Mouse (Mus musculus) CH12.LX (cell line): Measurements from ENCODE around the gene Kank3. TPM values are rescaled to one million over a fixed set of nuclear protein-coding genes. Genes with fewer than 3 reads are reported as not detected.

Experiments used
- polyA plus RNA-seq: library from polyadenylated mRNA; unstranded; fragments of >175 nt; gene quantifications from 2 replicates; pipeline ENCODE4 v1.2.1, GENCODE M21; 2012; ENCODE audit warnings: low read depth; ENCODE audit not compliant: insufficient read length
- total RNA-seq, 2 experiments: library from RNA; depleted of rRNA; stranded (reverse); fragments of 300-350 nt in 1 of 2; fragments of >200 nt in 1 of 2; gene quantifications; 2 replicates each; pipeline ENCODE4 v1.2.3; 2012 to 2014

The Kank3 gene
- total and polyA plus RNA-seq, 3 experiments: 0.50 to 15.7 (median 1.8) TPM

Other genes starting within 250 kb of the Kank3 start
Only the 20 nearest of the 27 such genes appear.
- gene Pram1, start 172.5 kb upstream of the Kank3 start, total RNA-seq (2012; rRNA removed): 0.25 and 0.38 TPM in 2 replicates
- gene Pram1, start 172.5 kb upstream of the Kank3 start, total RNA-seq (2014; rRNA removed): 0.21 TPM in 1 of 2 replicates, not detected in the other
- 1.1 and 1.7 TPM in 2 replicates for gene Pram1, start 172.5 kb upstream of the Kank3 start, polyA plus RNA-seq
- gene Hnrnpm, start 123.7 kb upstream of the Kank3 start, total RNA-seq (2012; rRNA removed): 174 and 217 TPM in 2 replicates
- gene Hnrnpm, start 123.7 kb upstream of the Kank3 start, total RNA-seq (2014; rRNA removed): 207 and 227 TPM in 2 replicates
- gene Hnrnpm, start 123.7 kb upstream of the Kank3 start, polyA plus RNA-seq: 756 and 975 TPM in 2 replicates
- gene March2, start 91.8 kb upstream of the Kank3 start, total RNA-seq (2012; rRNA removed): 8.9 and 9.2 TPM in 2 replicates
- gene March2, start 91.8 kb upstream of the Kank3 start, total RNA-seq (2014; rRNA removed): 9.3 and 9.7 TPM in 2 replicates
- 10.2 and 12.2 TPM in 2 replicates for gene March2, start 91.8 kb upstream of the Kank3 start, polyA plus RNA-seq
- 31.8 and 32.7 TPM in 2 replicates for gene Rab11b, start 50.0 kb upstream of the Kank3 start, total RNA-seq (2012; rRNA removed)
- gene Rab11b, start 50.0 kb upstream of the Kank3 start, total RNA-seq (2014; rRNA removed): 17.4 and 18.7 TPM in 2 replicates
- 49.0 and 57.9 TPM in 2 replicates for gene Rab11b, start 50.0 kb upstream of the Kank3 start, polyA plus RNA-seq
- 8.0 and 9.4 TPM in 2 replicates for gene Angptl4, start 28.7 kb upstream of the Kank3 start, total RNA-seq (2012; rRNA removed)
- gene Angptl4, start 28.7 kb upstream of the Kank3 start, total RNA-seq (2014; rRNA removed): 11.7 and 12.2 TPM in 2 replicates
- 6.3 and 6.8 TPM in 2 replicates for gene Angptl4, start 28.7 kb upstream of the Kank3 start, polyA plus RNA-seq
- 4,496 and 4,575 TPM in 2 replicates for gene Rps28, start 14.0 kb downstream of the Kank3 start, total RNA-seq (2012; rRNA removed)
- gene Rps28, start 14.0 kb downstream of the Kank3 start, total RNA-seq (2014; rRNA removed): 696 and 765 TPM in 2 replicates
- 782 and 837 TPM in 2 replicates for gene Rps28, start 14.0 kb downstream of the Kank3 start, polyA plus RNA-seq
- 316 and 364 TPM in 2 replicates for gene Ndufa7, start 14.1 kb downstream of the Kank3 start, total RNA-seq (2012; rRNA removed)
- gene Ndufa7, start 14.1 kb downstream of the Kank3 start, total RNA-seq (2014; rRNA removed): 168 and 194 TPM in 2 replicates
- gene Ndufa7, start 14.1 kb downstream of the Kank3 start, polyA plus RNA-seq: 153 and 164 TPM in 2 replicates
- 53.7 and 57.1 TPM in 2 replicates for gene Cd320, start 32.6 kb downstream of the Kank3 start, total RNA-seq (2012; rRNA removed)
- gene Cd320, start 32.6 kb downstream of the Kank3 start, total RNA-seq (2014; rRNA removed): 67.1 and 84.2 TPM in 2 replicates
- 45.3 and 50.9 TPM in 2 replicates for gene Cd320, start 32.6 kb downstream of the Kank3 start, polyA plus RNA-seq
- gene Gm7029, start 63.3 kb downstream of the Kank3 start, total RNA-seq (2012; rRNA removed): not detected in 2 replicates
- not detected in 2 replicates for gene Gm7029, start 63.3 kb downstream of the Kank3 start, total RNA-seq (2014; rRNA removed)
- not detected in 2 replicates for gene Gm7029, start 63.3 kb downstream of the Kank3 start, polyA plus RNA-seq
- gene Kifc1, start 80.1 kb downstream of the Kank3 start, total RNA-seq (2012; rRNA removed): 22.3 and 23.0 TPM in 2 replicates
- gene Kifc1, start 80.1 kb downstream of the Kank3 start, total RNA-seq (2014; rRNA removed): 15.2 and 16.0 TPM in 2 replicates
- 41.2 and 46.6 TPM in 2 replicates for gene Kifc1, start 80.1 kb downstream of the Kank3 start, polyA plus RNA-seq
- not detected in 2 replicates for gene Platr17, start 94.6 kb downstream of the Kank3 start, total RNA-seq (2012; rRNA removed)
- gene Platr17, start 94.6 kb downstream of the Kank3 start, total RNA-seq (2014; rRNA removed): not detected in 2 replicates
- not detected in 2 replicates for gene Platr17, start 94.6 kb downstream of the Kank3 start, polyA plus RNA-seq
- 33.8 and 48.3 TPM in 2 replicates for gene Daxx, start 98.9 kb downstream of the Kank3 start, total RNA-seq (2012; rRNA removed)
- gene Daxx, start 98.9 kb downstream of the Kank3 start, total RNA-seq (2014; rRNA removed): 31.6 and 32.3 TPM in 2 replicates
- gene Daxx, start 98.9 kb downstream of the Kank3 start, polyA plus RNA-seq: 53.0 and 64.7 TPM in 2 replicates
- 114 and 134 TPM in 2 replicates for gene Tapbp, start 105.4 kb downstream of the Kank3 start, total RNA-seq (2012; rRNA removed)
- gene Tapbp, start 105.4 kb downstream of the Kank3 start, total RNA-seq (2014; rRNA removed): 44.3 and 45.3 TPM in 2 replicates
- gene Tapbp, start 105.4 kb downstream of the Kank3 start, polyA plus RNA-seq: 96.7 and 116 TPM in 2 replicates
- gene Zbtb22, start 105.4 kb downstream of the Kank3 start, total RNA-seq (2012; rRNA removed): 21.2 and 23.5 TPM in 2 replicates
- 11.7 and 12.1 TPM in 2 replicates for gene Zbtb22, start 105.4 kb downstream of the Kank3 start, total RNA-seq (2014; rRNA removed)
- gene Zbtb22, start 105.4 kb downstream of the Kank3 start, polyA plus RNA-seq: 20.2 and 20.3 TPM in 2 replicates
- 23.0 and 25.6 TPM in 2 replicates for gene Rgl2, start 119.0 kb downstream of the Kank3 start, total RNA-seq (2012; rRNA removed)
- gene Rgl2, start 119.0 kb downstream of the Kank3 start, total RNA-seq (2014; rRNA removed): 20.1 and 20.4 TPM in 2 replicates
- gene Rgl2, start 119.0 kb downstream of the Kank3 start, polyA plus RNA-seq: 29.1 and 31.8 TPM in 2 replicates
- gene Pfdn6, start 129.8 kb downstream of the Kank3 start, total RNA-seq (2012; rRNA removed): 140 and 157 TPM in 2 replicates
- gene Pfdn6, start 129.8 kb downstream of the Kank3 start, total RNA-seq (2014; rRNA removed): 92.3 and 109 TPM in 2 replicates
- gene Pfdn6, start 129.8 kb downstream of the Kank3 start, polyA plus RNA-seq: 109 and 149 TPM in 2 replicates
- gene Wdr46, start 130.1 kb downstream of the Kank3 start, total RNA-seq (2012; rRNA removed): 49.7 and 64.5 TPM in 2 replicates
- 36.8 and 39.8 TPM in 2 replicates for gene Wdr46, start 130.1 kb downstream of the Kank3 start, total RNA-seq (2014; rRNA removed)
- gene Wdr46, start 130.1 kb downstream of the Kank3 start, polyA plus RNA-seq: 69.4 and 72.4 TPM in 2 replicates
- 3.7 and 4.5 TPM in 2 replicates for gene B3galt4, start 141.0 kb downstream of the Kank3 start, total RNA-seq (2012; rRNA removed)
- 4.2 and 5.2 TPM in 2 replicates for gene B3galt4, start 141.0 kb downstream of the Kank3 start, total RNA-seq (2014; rRNA removed)
- gene B3galt4, start 141.0 kb downstream of the Kank3 start, polyA plus RNA-seq: 4.6 and 6.2 TPM in 2 replicates
- gene Vps52, start 145.3 kb downstream of the Kank3 start, total RNA-seq (2012; rRNA removed): 38.2 and 39.9 TPM in 2 replicates
- 34.3 and 40.6 TPM in 2 replicates for gene Vps52, start 145.3 kb downstream of the Kank3 start, total RNA-seq (2014; rRNA removed)
- gene Vps52, start 145.3 kb downstream of the Kank3 start, polyA plus RNA-seq: 73.6 and 76.1 TPM in 2 replicates
- gene Rps18, start 145.5 kb downstream of the Kank3 start, total RNA-seq (2012; rRNA removed): 302 and 359 TPM in 2 replicates
- 205 and 246 TPM in 2 replicates for gene Rps18, start 145.5 kb downstream of the Kank3 start, total RNA-seq (2014; rRNA removed)
- gene Rps18, start 145.5 kb downstream of the Kank3 start, polyA plus RNA-seq: 913 and 991 TPM in 2 replicates